Mouse (Mus musculus) T-helper 2 cell (primary cell): ENCODE measurements around the gene Ebf1.

Experiments used
- in situ Hi-C: fragments of 300-600 bp; cut with MboI, MseI; formaldehyde crosslinking; loops from one replicate; pipeline ENCODE4 v1.15.1; 2025; ENCODE audit warnings: high pct_unique_total_duplicates

The Ebf1 gene

GRCm38 (mm10) chr11:44832227-44832939 lies 215.3 kb downstream of the Ebf1 start:
- in situ Hi-C loops: no loop called here

GRCm38 (mm10) chr11:44832940-44833254 lies 215.8 kb downstream of the Ebf1 start:
- in situ Hi-C loops: no loop called here

- in situ Hi-C loops: no loop called here
Observed at GRCm38 (mm10) chr11:44833351-44833996, 216.4 kb downstream of the Ebf1 start.

- in situ Hi-C loops: no loop called here
Observed at GRCm38 (mm10) chr11:44835166-44835565, 218.0 kb downstream of the Ebf1 start.

- in situ Hi-C loops: no loop called here
Observed at GRCm38 (mm10) chr11:44837592-44837991, 220.5 kb downstream of the Ebf1 start.

GRCm38 (mm10) chr11:44841127-44842056 lies 224.3 kb downstream of the Ebf1 start:
- in situ Hi-C loops: no loop called here

GRCm38 (mm10) chr11:44851874-44852273 lies 234.8 kb downstream of the Ebf1 start:
- in situ Hi-C loops: no loop called here

GRCm38 (mm10) chr11:44852921-44853320 lies 235.8 kb downstream of the Ebf1 start:
- in situ Hi-C loops: no loop called here

- in situ Hi-C loops: no loop called here
Observed at GRCm38 (mm10) chr11:44854496-44854895, 237.4 kb downstream of the Ebf1 start.

GRCm38 (mm10) chr11:44861108-44861507 lies 244.0 kb downstream of the Ebf1 start:
- in situ Hi-C loops: no loop called here

GRCm38 (mm10) chr11:44863910-44864309 lies 246.8 kb downstream of the Ebf1 start:
- in situ Hi-C loops: no loop called here

- in situ Hi-C loops: no loop called here
Observed at GRCm38 (mm10) chr11:44866476-44867149, 249.5 kb downstream of the Ebf1 start.

GRCm38 (mm10) chr11:44867433-44867832 lies 250.3 kb downstream of the Ebf1 start:
- in situ Hi-C loops: no loop called here

- in situ Hi-C loops: no loop called here
Observed at GRCm38 (mm10) chr11:44873876-44874275, 256.8 kb downstream of the Ebf1 start.

GRCm38 (mm10) chr11:44875171-44875570 lies 258.1 kb downstream of the Ebf1 start:
- in situ Hi-C loops: no loop called here

GRCm38 (mm10) chr11:44881056-44881683 lies 264.1 kb downstream of the Ebf1 start:
- in situ Hi-C loops: no loop called here

- in situ Hi-C loops: no loop called here
Observed at GRCm38 (mm10) chr11:44882476-44882970, 265.4 kb downstream of the Ebf1 start.

GRCm38 (mm10) chr11:44884337-44884736 lies 267.2 kb downstream of the Ebf1 start:
- in situ Hi-C loops: no loop called here

- in situ Hi-C loops: no loop called here
Observed at GRCm38 (mm10) chr11:44886897-44887296, 269.8 kb downstream of the Ebf1 start.

- in situ Hi-C loops: no loop called here
Observed at GRCm38 (mm10) chr11:44887691-44888090, 270.6 kb downstream of the Ebf1 start.

- in situ Hi-C loops: no loop called here
Observed at GRCm38 (mm10) chr11:44888390-44888789, 271.3 kb downstream of the Ebf1 start.
